Mouse (Mus musculus) ES-E14 (cell line): ENCODE measurements around the gene Ccl6.

Experiments
- MAFK ChIP-seq: IDR thresholded peaks from 2 replicates; pipeline ENCODE4 v1.6.1; 2014; ENCODE audit warnings: mild to moderate bottlenecking, low read depth, low read length, inconsistent platforms; ENCODE audit not compliant: insufficient read depth
- ZNF384 ChIP-seq: IDR thresholded peaks from 2 replicates; pipeline ENCODE4 v1.6.1; 2012; ENCODE audit warnings: low read depth, low read length, inconsistent platforms

DNA sequence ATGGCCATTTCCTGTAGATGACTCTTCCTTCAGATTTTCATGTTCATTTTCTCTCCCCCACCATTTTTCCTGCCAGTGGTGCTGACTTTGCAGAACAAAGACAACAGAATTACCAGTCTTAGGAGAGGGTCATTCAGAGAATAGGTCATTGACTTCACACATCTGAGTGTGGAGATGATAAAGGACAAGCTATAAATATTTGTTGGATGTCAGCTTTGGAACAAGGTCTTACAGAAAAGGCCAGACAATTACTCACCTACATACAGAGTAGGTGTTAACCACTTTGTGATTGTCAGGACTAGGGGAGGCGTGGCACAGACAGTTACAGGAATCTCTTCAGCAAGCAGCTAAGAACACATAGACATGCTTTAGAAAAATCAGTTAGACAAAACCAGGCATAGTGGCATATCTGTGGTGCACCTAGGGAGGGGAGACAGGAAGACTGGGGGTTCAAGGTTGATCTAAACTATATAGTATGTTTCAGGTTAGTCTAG lies 43.9 kb upstream of the Ccl6 start:
- TF ChIP-seq MAFK (no peak), ZNF384 (no peak)
